Mouse (Mus musculus): ENCODE measurements around the gene Qpctl. TPM values are rescaled to one million over a fixed set of nuclear protein-coding genes. Genes with fewer than 3 reads are reported as not detected.

Gene Qpctl
- polyA plus RNA-seq, 1 experiment from 2014 or later: 11.1 TPM

DNA sequence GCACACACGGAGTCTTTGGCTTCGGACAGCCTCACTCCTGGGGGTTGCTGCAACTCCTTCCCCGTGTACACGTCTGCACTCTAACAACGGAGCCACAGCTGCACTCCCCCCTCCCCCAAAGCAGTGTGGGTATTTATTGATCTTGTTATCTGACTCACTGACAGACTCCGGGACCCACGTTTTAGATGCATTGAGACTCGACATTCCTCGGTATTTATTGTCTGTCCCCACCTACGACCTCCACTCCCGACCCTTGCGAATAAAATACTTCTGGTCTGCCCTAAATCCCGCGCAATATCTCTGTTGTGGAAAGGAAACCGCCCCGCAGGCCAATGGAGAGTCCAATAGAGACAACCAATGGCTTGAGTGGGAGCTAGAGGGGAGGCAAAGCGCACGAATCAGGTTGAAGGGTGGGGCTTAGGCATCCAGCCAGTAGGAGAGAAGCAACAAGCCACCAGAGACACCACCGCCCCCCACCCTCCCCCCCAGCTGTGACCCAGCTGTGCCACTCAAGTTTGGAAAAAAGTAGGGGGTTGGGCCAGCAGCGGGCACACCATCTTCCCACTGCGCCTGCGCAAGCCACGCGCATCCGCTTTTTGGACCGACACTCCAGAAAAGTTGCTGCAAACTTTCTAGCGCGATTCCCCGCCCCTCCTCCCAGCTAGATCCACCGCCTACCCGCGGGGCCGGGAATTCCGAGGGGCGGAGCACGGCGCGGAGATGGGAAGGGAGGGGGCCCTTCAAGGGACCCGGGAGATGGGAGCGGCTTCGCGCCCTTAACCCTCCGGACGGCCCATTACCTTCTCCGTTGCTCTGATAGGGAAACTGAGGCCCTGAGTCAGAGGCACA is 55.3 kb downstream of the Qpctl start:
- ATAC-seq: peak; percentile 79
- peak overlapping the region; percentile 56 for H3K4me3 ChIP-seq (ENCODE audit: low read depth, low read length)
- no peaks in the 10 kb centered on the region for H3K9me3 ChIP-seq (replicated peaks; ENCODE audit: control insufficient read depth, low read length)
- no peaks in the 10 kb centered on the region for H3K27me3 ChIP-seq (replicated peaks; ENCODE audit: control insufficient read depth, insufficient read depth, low read length)
- under 1% methylated on average over 45 of the region's 45 CpGs for WGBS
- H3K9ac ChIP-seq (ENCODE audit: low read length): peak overlapping the region; percentile 73
- peak overlapping the region; percentile 84 for H3K27ac ChIP-seq (ENCODE audit: low read depth, low read length)
- peaks cover 29% of the 10 kb centered on the region for H3K36me3 ChIP-seq (ENCODE audit: control insufficient read depth, insufficient read depth, low read length)
- peak; percentile 95 for DNase-seq (ENCODE audit: low spot score)
- H3K4me2 ChIP-seq (ENCODE audit: low read length): peak overlapping the region; percentile 98
- H3K4me1 ChIP-seq (ENCODE audit: control insufficient read depth, insufficient read depth, low read length): peaks cover 19% of the 10 kb centered on the region

GRCm38 (mm10) chr7:19093174-19093521 is 55.9 kb downstream of the Qpctl start:
- peaks cover 19% of the 10 kb centered on the region for H3K4me1 ChIP-seq (ENCODE audit: control insufficient read depth, insufficient read depth, low read length)
- H3K27ac ChIP-seq (ENCODE audit: low read depth, low read length): peak overlapping the region; percentile 60; the same call in 1 of the 2 replicates
- WGBS: 2% methylated on average over 12 of the region's 15 CpGs
- DNase-seq (ENCODE audit: low spot score) (peak; percentile 67), ATAC-seq (peak; percentile 56)
- no peaks in the 10 kb centered on the region for H3K27me3 ChIP-seq (replicated peaks; ENCODE audit: control insufficient read depth, insufficient read depth, low read length)
- no peaks in the 10 kb centered on the region for H3K9me3 ChIP-seq (replicated peaks; ENCODE audit: control insufficient read depth, low read length)
- H3K4me2 ChIP-seq (ENCODE audit: low read length): peak overlapping the region; percentile 98
- H3K9ac ChIP-seq (ENCODE audit: low read length): peak overlapping the region; percentile 25; the same call in 1 of the 2 replicates
- H3K4me3 ChIP-seq (ENCODE audit: low read depth, low read length): peak overlapping the region; percentile 56
- peaks cover 34% of the 10 kb centered on the region for H3K36me3 ChIP-seq (ENCODE audit: control insufficient read depth, insufficient read depth, low read length)

DNA sequence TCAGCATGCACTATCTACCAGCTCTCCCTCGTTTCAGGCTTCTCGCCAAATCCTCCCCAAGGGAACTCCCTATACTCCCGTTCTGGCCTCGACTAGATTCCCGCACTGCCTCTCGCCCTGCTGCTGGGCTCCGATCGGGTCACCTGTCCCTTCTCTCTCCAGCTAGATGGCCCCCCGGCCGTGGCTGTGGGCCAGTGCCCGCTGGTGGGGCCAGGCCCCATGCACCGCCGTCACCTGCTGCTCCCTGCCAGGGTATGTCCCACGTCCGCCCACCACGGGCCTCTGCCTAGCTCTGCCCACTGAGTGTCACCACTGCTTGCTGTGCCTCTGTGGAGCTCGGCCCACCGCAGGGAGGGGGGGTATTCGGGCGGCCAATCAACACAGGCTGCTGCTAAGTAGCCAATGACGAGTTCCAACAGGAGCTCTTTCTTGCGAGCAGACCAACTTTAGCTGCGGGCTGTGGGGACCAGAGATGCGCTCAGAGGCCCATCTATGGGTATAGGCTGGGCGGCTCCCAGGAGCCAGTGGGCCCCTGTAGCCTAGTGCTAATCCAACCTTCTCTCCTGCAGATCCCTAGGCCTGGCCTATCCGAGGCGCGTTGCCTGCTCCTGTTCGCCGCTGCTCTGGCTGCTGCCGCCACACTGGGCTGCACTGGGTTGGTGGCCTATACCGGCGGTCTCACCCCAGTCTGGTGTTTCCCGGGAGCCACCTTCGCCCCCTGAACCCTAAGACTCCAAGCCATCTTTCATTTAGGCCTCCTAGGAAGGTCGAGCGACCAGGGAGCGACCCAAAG is 56.5 kb downstream of the Qpctl start:
- Histone ChIP-seq H3K9me3 (replicated peaks; ENCODE audit: control insufficient read depth, low read length) (no peaks in the 10 kb centered on the region), H3K36me3 (ENCODE audit: control insufficient read depth, insufficient read depth, low read length) (peaks cover 40% of the 10 kb centered on the region), H3K27me3 (replicated peaks; ENCODE audit: control insufficient read depth, insufficient read depth, low read length) (no peaks in the 10 kb centered on the region), H3K9ac (ENCODE audit: low read length) (peak overlapping the region; percentile 40; the same call in 1 of the 2 replicates), H3K4me3 (ENCODE audit: low read depth, low read length) (peak overlapping the region; percentile 56), H3K4me1 (ENCODE audit: control insufficient read depth, insufficient read depth, low read length) (peaks cover 19% of the 10 kb centered on the region), H3K27ac (ENCODE audit: low read depth, low read length) (peak overlapping the region; percentile 60), H3K4me2 (ENCODE audit: low read length) (peak overlapping the region; percentile 98)
- peak; percentile 75 for DNase-seq (ENCODE audit: low spot score)
- peak; percentile 61 for ATAC-seq
- WGBS: 3% methylated on average over 38 of the region's 38 CpGs

DNA sequence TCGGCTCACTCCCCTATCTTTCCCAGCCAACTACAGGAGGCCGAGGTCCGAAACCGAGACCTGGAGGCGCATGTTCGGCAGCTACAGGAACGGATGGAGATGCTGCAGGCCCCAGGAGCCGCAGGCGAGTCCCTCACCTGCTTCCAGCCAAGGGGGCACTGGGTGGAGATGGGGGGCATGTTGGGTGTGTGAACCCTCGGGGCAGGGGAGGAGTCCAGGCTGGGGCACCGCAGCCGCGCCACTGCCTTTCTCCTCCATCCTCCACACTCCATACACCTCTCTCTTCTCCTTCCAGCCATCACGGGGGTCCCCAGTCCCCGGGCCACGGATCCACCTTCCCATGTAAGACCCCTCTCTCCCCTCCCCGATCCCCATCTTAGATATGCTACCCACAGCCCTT is 57.2 kb downstream of the Qpctl start:
- DNase-seq (ENCODE audit: low spot score) (no peak), ATAC-seq (no peak)
- Histone ChIP-seq H3K27me3 (replicated peaks; ENCODE audit: control insufficient read depth, insufficient read depth, low read length) (no peaks in the 10 kb centered on the region), H3K4me2 (ENCODE audit: low read length) (peak overlapping the region; percentile 98; the same call in 1 of the 2 replicates), H3K27ac (ENCODE audit: low read depth, low read length) (no peak overlapping the region), H3K9me3 (replicated peaks; ENCODE audit: control insufficient read depth, low read length) (no peaks in the 10 kb centered on the region), H3K4me3 (ENCODE audit: low read depth, low read length) (no peak overlapping the region), H3K9ac (ENCODE audit: low read length) (peak overlapping the region; percentile 40; the same call in 1 of the 2 replicates), H3K4me1 (ENCODE audit: control insufficient read depth, insufficient read depth, low read length) (peaks cover 19% of the 10 kb centered on the region), H3K36me3 (ENCODE audit: control insufficient read depth, insufficient read depth, low read length) (peaks cover 46% of the 10 kb centered on the region)
- 27% methylated on average over 16 of the region's 17 CpGs for WGBS

MicroRNAs within 50 kb of the gene (microRNA counts, 519-probe panel; counts per million panel counts)
- not detected for microRNA mmu-miR-330

Small RNA genes lying within 50 kb of the gene (microRNA-seq; reads per million reads assigned to microRNA genes)
- 404 reads per million, percentile 73 among the genes with 10 or more reads in this experiment for gene Mir330

Other genes with a start within 250 kb of the Qpctl start
- 17.4 and 19.0 TPM in 2 replicates for gene Ccdc61, start 238.9 kb downstream of the Qpctl start, polyA plus RNA-seq (2014; fragmentation: Nextera tagmentation; extraction: Ambion mirVana)
- gene Nova2, start 223.4 kb downstream of the Qpctl start, polyA plus RNA-seq (2014; fragmentation: Nextera tagmentation; extraction: Ambion mirVana): 13.1 and 15.7 TPM in 2 replicates
- 0.18 and 0.49 TPM in 2 replicates for gene Nanos2, start 161.9 kb downstream of the Qpctl start, polyA plus RNA-seq (2014; fragmentation: Nextera tagmentation; extraction: Ambion mirVana)
- 3.6 and 3.9 TPM in 2 replicates for gene Mypop, start 158.0 kb downstream of the Qpctl start, polyA plus RNA-seq (2014; fragmentation: Nextera tagmentation; extraction: Ambion mirVana)
- 25.9 and 33.3 TPM in 2 replicates for gene Irf2bp1, start 145.2 kb downstream of the Qpctl start, polyA plus RNA-seq (2014; fragmentation: Nextera tagmentation; extraction: Ambion mirVana)
- gene Foxa3, start 125.8 kb downstream of the Qpctl start, polyA plus RNA-seq (2014; fragmentation: Nextera tagmentation; extraction: Ambion mirVana): not detected in 2 replicates
- 19.1 and 22.7 TPM in 2 replicates for gene Sympk, start 124.9 kb downstream of the Qpctl start, polyA plus RNA-seq (2014; fragmentation: Nextera tagmentation; extraction: Ambion mirVana)
- not detected in 2 replicates for gene Rsph6a, start 94.6 kb downstream of the Qpctl start, polyA plus RNA-seq (2014; fragmentation: Nextera tagmentation; extraction: Ambion mirVana)
- gene Dmwd, start 73.1 kb downstream of the Qpctl start, polyA plus RNA-seq (2014; fragmentation: Nextera tagmentation; extraction: Ambion mirVana): 28.0 and 29.1 TPM in 2 replicates
- gene Dmpk, start 65.4 kb downstream of the Qpctl start, polyA plus RNA-seq (2014; fragmentation: Nextera tagmentation; extraction: Ambion mirVana): 4.4 and 7.8 TPM in 2 replicates
- 2.4 and 3.5 TPM in 2 replicates for gene Six5, start 54.7 kb downstream of the Qpctl start, polyA plus RNA-seq (2014; fragmentation: Nextera tagmentation; extraction: Ambion mirVana)
- gene Gm4969, start 30.9 kb downstream of the Qpctl start, polyA plus RNA-seq (2014; fragmentation: Nextera tagmentation; extraction: Ambion mirVana): 2.2 and 3.3 TPM in 2 replicates
- gene Fbxo46, start 29.4 kb downstream of the Qpctl start, polyA plus RNA-seq (2014; fragmentation: Nextera tagmentation; extraction: Ambion mirVana): 10.1 and 11.9 TPM in 2 replicates
- gene Snrpd2, start 431 bp upstream of the Qpctl start, polyA plus RNA-seq (2014; fragmentation: Nextera tagmentation; extraction: Ambion mirVana): 141 and 155 TPM in 2 replicates
- 4.8 and 8.2 TPM in 2 replicates for gene Gipr, start 16.8 kb upstream of the Qpctl start, polyA plus RNA-seq (2014; fragmentation: Nextera tagmentation; extraction: Ambion mirVana)
- 3.4 TPM in 2 replicates for gene Eml2, start 27.1 kb upstream of the Qpctl start, polyA plus RNA-seq (2014; fragmentation: Nextera tagmentation; extraction: Ambion mirVana)
- gene Gpr4, start 63.2 kb upstream of the Qpctl start, polyA plus RNA-seq (2014; fragmentation: Nextera tagmentation; extraction: Ambion mirVana): 1.8 and 2.3 TPM in 2 replicates
- 42.5 TPM in 2 replicates for gene Opa3, start 79.0 kb upstream of the Qpctl start, polyA plus RNA-seq (2014; fragmentation: Nextera tagmentation; extraction: Ambion mirVana)
- gene Vasp, start 122.5 kb upstream of the Qpctl start, polyA plus RNA-seq (2014; fragmentation: Nextera tagmentation; extraction: Ambion mirVana): 27.1 and 32.3 TPM in 2 replicates
- 0.30 and 0.67 TPM in 2 replicates for gene Ppm1n, start 130.8 kb upstream of the Qpctl start, polyA plus RNA-seq (2014; fragmentation: Nextera tagmentation; extraction: Ambion mirVana)
- 102 and 109 TPM in 2 replicates for gene Rtn2, start 133.3 kb upstream of the Qpctl start, polyA plus RNA-seq (2014; fragmentation: Nextera tagmentation; extraction: Ambion mirVana)
- gene Fosb, start 160.8 kb upstream of the Qpctl start, polyA plus RNA-seq (2014; fragmentation: Nextera tagmentation; extraction: Ambion mirVana): 0.17 TPM in 1 of 2 replicates, not detected in the other
- 99.5 and 101 TPM in 2 replicates for gene Ercc1, start 195.5 kb upstream of the Qpctl start, polyA plus RNA-seq (2014; fragmentation: Nextera tagmentation; extraction: Ambion mirVana)
- gene Cd3eap, start 210.2 kb upstream of the Qpctl start, polyA plus RNA-seq (2014; fragmentation: Nextera tagmentation; extraction: Ambion mirVana): 18.4 and 20.0 TPM in 2 replicates
- gene Ppp1r13l, start 210.5 kb upstream of the Qpctl start, polyA plus RNA-seq (2014; fragmentation: Nextera tagmentation; extraction: Ambion mirVana): 1.1 and 1.3 TPM in 2 replicates
- 12.9 and 15.2 TPM in 2 replicates for gene Ercc2, start 232.7 kb upstream of the Qpctl start, polyA plus RNA-seq (2014; fragmentation: Nextera tagmentation; extraction: Ambion mirVana)